Mouse (Mus musculus): ENCODE results near the gene Zfp867. TPM values are rescaled to one million over a fixed set of nuclear protein-coding genes. Genes with fewer than 3 reads are reported as not detected.

Zfp867 gene
- 0.25 and 0.30 TPM in 2 replicates for polyA plus RNA-seq (2012; rRNA removed)

DNA sequence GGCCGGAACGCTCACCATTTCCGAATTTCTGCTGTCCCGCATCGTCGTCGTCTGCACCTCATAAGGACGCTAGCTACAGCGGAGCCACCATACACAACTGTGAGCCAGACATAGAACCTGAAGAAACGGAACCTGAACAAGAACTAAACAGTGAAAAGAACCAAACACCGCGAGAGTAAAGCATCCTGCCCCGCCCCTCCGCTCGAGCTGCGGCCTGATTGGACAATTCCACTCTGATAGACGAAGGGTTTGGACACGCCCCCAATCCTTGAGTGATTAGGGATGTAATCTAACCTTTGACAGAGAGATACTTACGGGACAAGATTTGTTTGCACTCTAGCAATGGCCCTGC is at the start of gene Zfp867:
Gene Zfp867 (minus strand): TSS at position 149 of the 352 bp plus-strand sequence.

DNA sequence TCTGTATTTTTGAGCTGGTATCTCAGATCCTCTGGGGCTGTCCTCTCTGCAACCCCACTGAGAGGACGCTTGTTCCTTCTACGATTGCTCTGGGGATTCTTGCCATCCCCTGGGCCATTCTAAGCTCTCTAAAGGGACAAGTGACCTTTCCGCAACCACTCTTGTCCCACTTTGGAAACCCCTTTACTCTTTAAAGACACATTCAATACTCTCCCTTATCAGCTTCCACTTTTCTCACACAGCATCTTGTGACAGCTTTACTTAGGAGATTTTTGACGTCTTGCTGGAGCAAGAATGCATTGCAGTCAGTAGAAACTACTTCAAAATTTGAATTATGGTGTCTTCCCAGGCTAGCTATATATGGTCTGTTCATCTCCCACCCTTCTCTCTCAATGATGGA is 21.2 kb downstream of the Zfp867 start, which contains the start of gene Snap47:
Gene Snap47 (minus strand): TSS at position 101 of the 400 bp plus-strand sequence.

DNA sequence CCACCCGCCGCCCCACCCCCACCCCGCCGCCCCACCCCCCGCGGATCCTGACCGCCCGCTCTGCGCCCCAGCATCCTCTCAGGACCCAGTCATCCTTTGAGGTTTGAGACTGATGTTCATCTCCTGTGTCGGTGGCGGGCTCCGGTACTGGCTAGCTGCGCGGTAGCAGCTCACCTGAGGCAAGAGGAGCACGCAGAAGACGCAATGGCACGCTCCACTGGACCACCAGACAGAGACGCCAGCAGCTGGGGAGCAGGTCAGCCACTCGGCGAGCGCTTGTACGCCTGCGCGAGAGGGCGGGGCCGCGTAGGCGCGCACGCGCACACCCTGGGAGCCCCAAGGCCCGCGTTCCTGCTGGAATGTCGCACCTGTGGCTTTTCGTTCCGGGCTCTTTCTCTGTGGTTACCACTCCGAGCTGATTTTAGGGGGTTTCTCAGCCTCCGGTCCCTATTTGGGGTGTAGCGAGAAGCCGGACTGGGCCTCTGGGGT is 22.5 kb downstream of the Zfp867 start, which contains the start of gene Jmjd4:
Gene Jmjd4 (plus strand): TSS at position 305 of the 489 bp plus-strand sequence.

Other genes starting within 250 kb of the Zfp867 start
- gene Arf1, start 244.2 kb downstream of the Zfp867 start, polyA plus RNA-seq (2012; rRNA removed) = 678 and 802 TPM in 2 replicates
- gene Wnt3a, start 181.7 kb downstream of the Zfp867 start, polyA plus RNA-seq (2012; rRNA removed) = not detected in 2 replicates
- gene Wnt9a, start 165.5 kb downstream of the Zfp867 start, polyA plus RNA-seq (2012; rRNA removed) = 10.2 and 12.6 TPM in 2 replicates
- gene Prss38, start 96.8 kb downstream of the Zfp867 start, polyA plus RNA-seq (2012; rRNA removed) = not detected in 2 replicates
- 6.4 and 7.4 TPM in 2 replicates for gene Jmjd4, start 22.4 kb downstream of the Zfp867 start, polyA plus RNA-seq (2012; rRNA removed)
- gene Snap47, start 21.3 kb downstream of the Zfp867 start, polyA plus RNA-seq (2012; rRNA removed) = 59.5 and 71.7 TPM in 2 replicates
- 19.8 and 21.0 TPM in 2 replicates for gene Zkscan17, start 54.3 kb upstream of the Zfp867 start, polyA plus RNA-seq (2012; rRNA removed)
- gene Nlrp3, start 69.1 kb upstream of the Zfp867 start, polyA plus RNA-seq (2012; rRNA removed) = 0.70 and 0.78 TPM in 2 replicates
- not detected in 2 replicates for gene Olfr222, start 103.8 kb upstream of the Zfp867 start, polyA plus RNA-seq (2012; rRNA removed)
- gene Olfr223, start 120.8 kb upstream of the Zfp867 start, polyA plus RNA-seq (2012; rRNA removed) = not detected in 2 replicates
- 144 TPM in 2 replicates for gene Mprip, start 188.8 kb upstream of the Zfp867 start, polyA plus RNA-seq (2012; rRNA removed)